Mouse (Mus musculus) megakaryocyte, embryonic 14.5 days (primary cell): ENCODE measurements around the gene Zranb1. TPM values are rescaled to one million over a fixed set of nuclear protein-coding genes. Genes with fewer than 3 reads are reported as not detected.

Experiments
- H3K27me3 ChIP-seq: replicated peaks from 2 replicates; pipeline ENCODE3; 2012; ENCODE audit warnings: inconsistent platforms
- H3K36me3 ChIP-seq: replicated peaks from 2 replicates; pipeline ENCODE3; 2012; ENCODE audit warnings: low read length, inconsistent platforms, mixed read lengths
- H3K4me1 ChIP-seq: 2 replicates; pipeline ENCODE4 v1.6.1; 2012; ENCODE audit warnings: inconsistent platforms
- H3K4me3 ChIP-seq: replicated peaks from 2 replicates; pipeline ENCODE3; 2012; ENCODE audit warnings: moderate library complexity, mild to moderate bottlenecking, inconsistent platforms
- H3K9me3 ChIP-seq: 2 replicates; pipeline ENCODE4 v1.6.1; 2012; ENCODE audit warnings: inconsistent platforms
- FLI1 ChIP-seq: IDR thresholded peaks from 2 replicates; pipeline ENCODE4 v1.6.1; 2012; ENCODE audit warnings: low read length, inconsistent platforms, mixed read lengths
- GATA1 ChIP-seq: IDR thresholded peaks from 3 replicates; pipeline ENCODE4 v1.6.1; 2012; ENCODE audit warnings: mixed read lengths, low read length, inconsistent platforms, borderline replicate concordance
- polyA plus RNA-seq: library from polyadenylated mRNA; stranded (reverse); fragments of >175 nt; gene quantifications from 2 replicates; pipeline ENCODE4 v1.2.3, GENCODE M21; 2012; ENCODE audit warnings: low replicate concordance; ENCODE audit not compliant: insufficient read depth

The Zranb1 gene
- polyA plus RNA-seq, 1 experiment = 5.0 TPM

DNA sequence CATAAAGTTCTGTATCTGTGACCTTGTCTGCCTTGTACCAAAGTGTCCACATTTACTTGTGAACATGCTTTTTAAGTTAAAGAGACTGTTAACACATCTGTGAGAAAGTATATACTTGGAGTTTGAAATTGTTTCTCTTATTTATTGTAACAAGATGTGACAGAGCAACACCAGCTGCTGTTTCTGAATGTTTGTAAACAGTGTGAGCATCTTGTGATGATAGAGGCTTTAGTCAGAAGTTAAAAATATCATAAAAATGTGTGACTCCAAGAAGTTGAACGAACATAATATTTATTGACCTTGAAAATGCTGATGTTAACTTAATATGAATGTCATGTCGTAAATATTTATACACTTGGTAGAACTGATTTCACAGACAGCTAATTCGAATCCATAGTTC lies 19.7 kb downstream of the Zranb1 start:
- no peak for TF ChIP-seq FLI1
- no peak for TF ChIP-seq GATA1
- peaks cover 14% of the 10 kb centered on the region for H3K36me3 ChIP-seq
- H3K4me3 ChIP-seq = no peak overlapping the region
- H3K9me3 ChIP-seq = no peaks in the 10 kb centered on the region
- no peaks in the 10 kb centered on the region for H3K27me3 ChIP-seq
- H3K4me1 ChIP-seq = peaks cover 10% of the 10 kb centered on the region

DNA sequence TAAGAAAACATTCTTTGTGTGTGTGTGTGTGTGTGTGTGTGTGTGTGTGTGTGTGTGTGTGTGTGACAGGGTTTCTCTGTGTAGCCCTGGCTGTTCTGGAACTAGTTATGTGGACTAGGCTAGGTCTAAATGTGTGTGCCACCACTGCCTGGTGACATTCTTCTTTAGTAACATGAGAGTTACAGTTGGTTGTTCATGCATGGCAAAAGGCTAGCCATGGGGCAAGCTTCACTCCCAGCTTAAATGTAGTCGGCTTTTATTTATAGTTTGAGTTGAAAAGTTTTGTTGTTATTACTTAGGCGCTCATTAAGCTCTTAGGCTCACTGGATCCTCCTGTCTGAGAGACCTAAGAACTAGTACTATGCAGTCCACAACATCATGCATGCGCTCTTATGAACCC lies 33.5 kb downstream of the Zranb1 start:
- TF ChIP-seq GATA1 (no peak), FLI1 (no peak)
- Histone ChIP-seq H3K9me3 (no peaks in the 10 kb centered on the region), H3K4me3 (no peak overlapping the region), H3K27me3 (no peaks in the 10 kb centered on the region), H3K36me3 (peaks cover 43% of the 10 kb centered on the region), H3K4me1 (peaks cover 13% of the 10 kb centered on the region; the same call in 1 of the 2 replicates)

DNA sequence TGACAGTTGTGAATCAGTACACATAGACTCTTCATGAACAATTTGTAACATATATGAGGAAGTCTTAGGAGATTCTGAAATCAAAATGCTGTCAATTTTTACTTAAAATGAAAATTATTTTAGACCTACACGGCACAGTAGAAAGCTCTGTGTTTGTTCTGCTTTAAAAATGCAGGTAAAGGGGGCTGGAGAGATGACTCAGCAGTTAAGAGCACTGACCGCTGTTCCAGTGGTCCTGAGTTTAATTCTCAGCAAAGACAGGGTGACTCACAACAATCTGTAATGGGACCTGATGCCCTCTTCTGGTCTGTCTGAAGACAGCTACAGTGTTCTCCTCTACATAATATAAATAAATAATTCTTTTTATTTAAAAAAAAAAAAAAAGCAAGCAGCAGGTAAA lies 34.8 kb downstream of the Zranb1 start:
- Histone ChIP-seq H3K27me3 (no peaks in the 10 kb centered on the region), H3K9me3 (no peaks in the 10 kb centered on the region), H3K4me3 (no peak overlapping the region), H3K36me3 (peaks cover 45% of the 10 kb centered on the region), H3K4me1 (peaks cover 13% of the 10 kb centered on the region; the same call in 1 of the 2 replicates)
- no peak for TF ChIP-seq GATA1
- no peak for TF ChIP-seq FLI1

DNA sequence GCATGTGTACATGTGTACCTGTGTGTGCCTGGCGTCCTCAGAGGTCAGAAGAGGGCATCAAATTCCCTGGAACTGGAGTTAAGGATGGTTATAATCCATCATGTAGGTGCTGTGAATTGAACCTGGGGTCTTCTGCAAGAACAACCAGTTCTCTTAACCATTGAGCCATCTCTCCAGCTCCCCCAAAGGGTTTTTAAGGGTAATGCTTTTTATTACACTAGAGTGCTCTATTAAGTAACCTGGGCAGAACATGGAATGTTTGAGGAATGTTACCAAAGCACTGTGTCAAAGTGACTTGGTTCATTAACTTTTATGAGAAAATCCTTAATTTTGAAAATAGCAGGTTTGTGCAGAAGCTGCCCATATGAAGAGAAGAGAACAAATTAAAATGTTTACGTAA lies 41.1 kb downstream of the Zranb1 start:
- no peak for TF ChIP-seq FLI1
- TF ChIP-seq GATA1 = no peak
- Histone ChIP-seq H3K4me1 (no peaks in the 10 kb centered on the region), H3K27me3 (no peaks in the 10 kb centered on the region), H3K4me3 (no peak overlapping the region), H3K36me3 (peaks cover 90% of the 10 kb centered on the region), H3K9me3 (no peaks in the 10 kb centered on the region)

DNA sequence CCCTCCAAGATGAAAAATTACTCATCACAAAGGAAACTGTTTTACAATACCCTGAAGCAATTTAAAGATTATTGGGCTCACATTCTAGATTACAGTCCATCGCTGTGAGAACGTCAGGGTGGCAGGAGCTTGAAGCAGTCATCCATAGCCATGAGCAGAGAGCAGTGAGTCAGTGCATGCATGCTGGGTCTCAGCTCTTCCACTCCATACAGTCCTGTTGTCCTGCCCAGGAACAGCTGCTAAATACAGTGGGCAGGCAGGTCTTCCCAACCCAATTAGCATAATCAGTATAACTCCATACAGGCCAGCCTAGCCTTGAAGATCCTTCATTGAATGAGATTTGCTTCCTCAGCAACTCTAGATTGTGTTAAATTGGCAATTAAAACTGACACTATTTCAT lies 45.1 kb downstream of the Zranb1 start:
- Histone ChIP-seq H3K4me1 (no peaks in the 10 kb centered on the region; the same call in 1 of the 2 replicates), H3K4me3 (no peak overlapping the region), H3K36me3 (peaks cover 88% of the 10 kb centered on the region), H3K27me3 (no peaks in the 10 kb centered on the region), H3K9me3 (no peaks in the 10 kb centered on the region; the same call in 1 of the 2 replicates)
- TF ChIP-seq FLI1 (no peak), GATA1 (no peak)

DNA sequence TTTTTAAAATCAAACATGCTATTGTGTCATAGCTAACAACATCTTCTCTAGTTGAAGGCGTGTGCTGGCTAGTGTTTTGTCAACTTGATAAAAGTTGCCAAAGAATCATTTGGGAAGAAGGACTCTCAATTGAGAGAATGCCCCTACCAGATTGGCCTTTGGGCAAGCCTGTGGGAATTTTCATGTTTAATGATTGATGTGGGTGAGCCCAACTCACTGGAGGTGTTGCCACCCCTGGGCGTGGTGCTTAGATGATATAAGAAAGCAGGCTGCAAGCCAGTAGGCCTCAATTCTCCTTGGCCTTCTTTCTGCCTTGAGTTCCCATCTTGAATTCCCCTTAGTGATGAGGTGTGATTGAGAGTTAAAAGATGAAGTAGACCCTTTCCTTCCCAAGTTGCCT lies 47.0 kb downstream of the Zranb1 start:
- Histone ChIP-seq H3K27me3 (no peaks in the 10 kb centered on the region), H3K4me1 (peaks cover 16% of the 10 kb centered on the region), H3K4me3 (no peak overlapping the region), H3K36me3 (peaks cover 92% of the 10 kb centered on the region), H3K9me3 (no peaks in the 10 kb centered on the region; the same call in 1 of the 2 replicates)
- TF ChIP-seq GATA1 = no peak
- no peak for TF ChIP-seq FLI1

DNA sequence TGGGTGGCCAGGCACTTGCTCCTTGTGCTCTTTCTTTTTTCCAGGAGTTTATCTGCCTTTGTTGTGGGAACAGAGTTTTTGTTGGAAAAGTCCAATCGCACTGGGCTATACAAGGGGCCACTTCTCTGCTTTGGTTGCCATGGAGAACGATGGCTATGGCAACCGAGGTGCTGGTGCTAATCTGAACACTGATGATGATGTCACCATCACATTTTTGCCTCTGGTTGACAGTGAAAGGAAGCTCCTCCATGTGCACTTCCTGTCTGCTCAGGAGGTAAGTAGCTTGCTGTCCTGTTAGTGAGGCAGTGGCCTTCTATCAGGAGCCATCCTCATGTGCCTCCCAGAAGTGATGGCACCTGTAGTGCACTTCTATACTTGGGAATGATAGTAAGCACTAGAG lies 51.7 kb downstream of the Zranb1 start:
- TF ChIP-seq GATA1 = no peak
- TF ChIP-seq FLI1 = no peak
- Histone ChIP-seq H3K9me3 (no peaks in the 10 kb centered on the region; the same call in 1 of the 2 replicates), H3K36me3 (peaks cover 84% of the 10 kb centered on the region), H3K4me1 (peaks cover 17% of the 10 kb centered on the region), H3K27me3 (no peaks in the 10 kb centered on the region), H3K4me3 (no peak overlapping the region)

DNA sequence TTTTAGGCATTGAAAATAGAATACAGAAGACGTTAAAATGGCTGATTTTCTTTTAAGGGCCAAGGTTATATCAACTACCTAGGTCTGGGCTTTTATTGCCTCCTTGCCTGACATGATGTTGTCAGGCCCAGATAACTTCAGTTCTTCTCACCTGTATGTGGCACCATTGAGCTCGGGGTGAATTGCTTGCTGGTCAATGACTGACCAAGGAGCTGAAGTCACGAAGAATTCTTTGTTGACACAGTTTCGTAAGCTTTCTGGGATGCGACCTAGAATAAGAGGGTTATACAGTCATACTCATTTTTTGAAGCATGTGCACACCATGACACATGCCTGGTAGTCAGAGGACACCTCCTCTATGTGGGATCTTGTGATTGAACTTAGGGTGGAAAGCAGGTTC lies 58.9 kb downstream of the Zranb1 start:
- TF ChIP-seq GATA1 (no peak), FLI1 (no peak)
- Histone ChIP-seq H3K9me3 (no peaks in the 10 kb centered on the region), H3K27me3 (no peaks in the 10 kb centered on the region), H3K4me3 (no peak overlapping the region), H3K36me3 (peaks cover 92% of the 10 kb centered on the region), H3K4me1 (no peaks in the 10 kb centered on the region; the same call in 1 of the 2 replicates)

DNA sequence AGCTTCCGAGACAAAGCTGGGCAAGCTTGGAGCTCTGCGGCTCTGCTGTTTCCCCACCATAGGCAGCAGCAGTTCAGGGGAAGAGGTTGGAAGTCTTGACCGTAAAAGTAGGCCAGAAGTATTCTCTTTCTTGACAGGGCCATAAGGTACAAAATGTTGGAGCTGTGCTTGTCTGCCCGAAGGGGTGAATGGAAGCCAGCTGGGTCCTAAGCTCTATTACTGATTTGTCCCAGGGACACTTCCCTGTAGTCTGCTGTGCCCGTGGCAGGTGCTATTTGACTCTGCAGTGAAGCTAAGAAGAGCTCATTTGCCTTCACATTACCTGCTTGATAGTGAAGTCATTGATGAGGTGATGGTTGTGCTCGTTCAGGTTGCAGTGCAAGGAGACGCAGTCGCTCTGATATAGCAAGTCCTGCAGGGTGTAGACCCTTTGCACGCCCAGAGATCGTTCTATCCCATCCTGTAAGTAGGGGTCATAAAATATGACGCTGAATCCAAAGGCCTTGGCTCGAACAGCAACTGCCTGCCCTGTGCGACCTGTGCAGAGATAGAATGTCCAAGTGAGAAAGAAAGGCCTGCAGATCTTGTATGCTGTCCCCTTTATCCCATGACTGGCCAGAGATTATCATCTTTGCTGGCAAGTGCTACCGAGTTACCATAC lies 60.4 kb downstream of the Zranb1 start:
- TF ChIP-seq FLI1 = no peak
- TF ChIP-seq GATA1 = no peak
- Histone ChIP-seq H3K36me3 (peaks cover 92% of the 10 kb centered on the region), H3K9me3 (no peaks in the 10 kb centered on the region), H3K4me3 (no peak overlapping the region), H3K27me3 (no peaks in the 10 kb centered on the region), H3K4me1 (peaks cover 4% of the 10 kb centered on the region; the same call in 1 of the 2 replicates)

DNA sequence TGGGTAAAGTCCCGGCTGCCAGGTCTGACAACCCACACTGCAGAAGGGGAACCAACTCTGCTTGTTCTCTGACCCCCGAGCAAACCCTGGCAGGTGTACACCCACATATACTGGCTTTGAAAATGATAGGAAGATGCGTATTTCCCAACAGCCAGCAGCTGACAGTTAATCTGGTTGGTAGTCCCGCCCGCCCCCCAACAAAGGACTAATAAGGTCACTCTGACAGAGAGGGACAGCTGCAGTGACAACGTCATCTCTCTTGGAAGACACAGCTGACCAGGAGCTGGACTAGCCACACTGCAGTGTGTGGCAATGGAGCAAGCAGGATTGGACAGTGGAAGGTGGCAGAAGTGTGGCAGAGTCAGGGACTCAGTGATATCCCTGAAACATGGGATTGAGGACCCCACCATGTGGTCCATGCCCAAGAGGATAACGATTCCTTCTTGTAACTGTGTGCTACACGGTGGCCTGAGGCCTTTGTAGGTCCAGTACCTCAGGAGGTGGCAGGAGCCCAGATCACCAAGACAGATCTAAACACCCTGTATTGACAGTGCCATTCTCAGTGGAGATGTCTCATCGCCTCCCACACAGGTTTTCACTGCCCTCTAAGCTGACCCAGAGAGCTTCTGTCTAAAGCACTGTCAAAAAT lies 62.1 kb downstream of the Zranb1 start:
- H3K9me3 ChIP-seq = no peaks in the 10 kb centered on the region
- TF ChIP-seq FLI1 (no peak), GATA1 (no peak)
- H3K27me3 ChIP-seq = no peaks in the 10 kb centered on the region
- peaks cover 9% of the 10 kb centered on the region for H3K4me1 ChIP-seq
- no peak overlapping the region for H3K4me3 ChIP-seq
- peaks cover 100% of the 10 kb centered on the region for H3K36me3 ChIP-seq
